Mouse (Mus musculus) ES-CJ7 (cell line): ENCODE results near the gene Ccz1.
"Not testable (repeated sequence)": the region's sequence is repeated elsewhere in the genome, so short reads cannot be mapped to it uniquely, and the experiment has no call there.

Experiments used
- DNase-seq: peaks from one replicate; pipeline ENCODE4 v3.0.0; 2011; ENCODE audit warnings: low read depth, low spot score

Ccz1 gene

DNA sequence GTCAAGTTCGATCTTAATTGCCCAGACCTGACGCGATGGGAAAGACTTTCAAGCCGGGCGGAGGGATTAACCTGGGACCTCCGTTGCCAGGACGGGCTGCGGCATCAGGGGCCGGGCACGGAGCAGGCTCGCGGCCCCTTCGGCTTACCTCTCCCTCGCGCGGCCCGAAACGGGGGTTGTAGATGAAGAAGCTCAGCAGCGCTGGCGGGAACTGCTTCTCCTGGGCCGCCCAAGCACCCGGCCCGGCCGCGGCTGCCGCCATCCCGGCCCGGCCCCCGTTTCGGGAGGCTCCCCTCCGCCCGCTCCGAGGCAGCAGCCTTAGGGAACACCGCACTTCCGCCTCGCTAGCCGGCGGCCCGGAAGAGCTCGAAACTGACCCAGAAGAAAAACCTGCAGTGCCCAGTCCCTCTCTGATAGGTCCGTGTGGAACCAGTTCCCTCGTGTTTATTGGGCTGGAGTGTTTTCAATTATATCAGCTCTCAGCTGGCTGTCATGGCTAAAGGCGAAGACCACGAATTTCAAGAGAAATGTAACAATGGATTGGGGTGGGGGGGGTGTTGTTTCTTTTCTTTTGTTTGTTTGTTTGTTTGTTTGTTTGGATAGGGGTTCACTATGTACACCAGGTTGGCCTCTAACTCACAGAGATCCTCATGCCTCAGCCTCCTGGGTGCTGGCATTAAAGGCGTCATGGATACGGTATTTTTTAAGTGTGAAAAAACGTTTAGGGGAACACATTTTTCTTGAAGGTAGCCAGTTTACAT, at the start of gene Ccz1:
Gene Ccz1 (minus strand): TSS at position 327 of the 761 bp plus-strand sequence.
- peak; percentile 92 for DNase-seq

DNA sequence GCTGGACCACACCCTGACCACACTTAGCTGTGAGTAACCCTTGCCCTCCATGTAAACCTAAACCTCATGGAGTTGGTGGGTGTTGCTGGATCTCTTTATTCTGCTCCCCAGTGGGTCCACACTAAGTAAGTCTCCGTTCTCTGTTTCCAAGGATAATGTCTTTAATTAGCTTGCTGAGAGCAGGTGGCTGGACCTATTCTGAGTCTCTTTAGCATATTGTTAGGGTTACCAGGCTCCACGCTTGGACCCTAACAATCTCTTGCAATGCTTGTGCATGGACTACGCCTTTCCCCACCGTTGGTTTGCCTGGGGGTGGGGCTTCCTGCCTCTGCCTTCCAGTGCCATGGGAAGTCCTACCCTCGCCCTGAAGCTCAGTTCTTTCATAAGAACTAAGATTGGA, 49.4 kb upstream of the Ccz1 start:
- no peak for DNase-seq

DNA sequence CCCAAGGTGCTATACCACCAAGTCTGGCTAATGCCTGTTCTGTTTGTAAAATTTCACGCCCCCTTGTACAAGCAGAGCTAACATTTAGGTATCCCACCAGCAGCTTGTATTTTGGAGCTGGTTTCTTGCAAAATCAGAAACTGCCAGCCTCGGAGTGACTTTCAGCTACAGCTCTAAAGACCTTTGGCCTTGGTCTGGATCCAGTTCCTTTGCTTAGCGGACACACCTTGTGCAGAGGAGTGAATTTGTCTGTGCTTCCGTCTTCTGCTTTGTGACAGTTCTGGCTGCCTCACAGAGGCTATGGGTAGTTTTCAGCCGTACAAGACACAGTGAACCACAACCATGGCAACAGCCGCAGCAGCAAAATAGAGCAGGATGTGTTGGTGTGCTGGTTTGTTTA, 39.7 kb upstream of the Ccz1 start:
- no peak for DNase-seq

DNA sequence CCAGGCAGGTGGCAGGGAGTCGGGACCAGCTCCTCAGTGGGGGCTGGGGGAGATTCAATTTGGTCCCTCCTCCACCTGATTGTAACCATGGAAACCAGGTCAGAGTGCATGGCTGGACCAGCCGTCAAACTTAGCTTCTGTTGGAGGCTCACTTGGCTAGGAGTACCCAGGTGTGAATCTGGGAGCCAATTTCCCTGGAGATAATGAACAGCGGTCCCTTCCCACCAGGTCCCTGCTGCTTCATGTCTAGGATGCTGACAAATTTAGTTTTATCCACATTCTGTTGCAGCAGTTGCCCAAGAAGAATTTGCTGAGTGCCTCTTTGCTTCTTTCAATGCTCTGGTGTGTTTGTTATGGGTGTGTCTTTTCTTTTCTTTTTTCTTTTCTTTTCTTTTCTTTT, 38.8 kb upstream of the Ccz1 start:
- no peak for DNase-seq

DNA sequence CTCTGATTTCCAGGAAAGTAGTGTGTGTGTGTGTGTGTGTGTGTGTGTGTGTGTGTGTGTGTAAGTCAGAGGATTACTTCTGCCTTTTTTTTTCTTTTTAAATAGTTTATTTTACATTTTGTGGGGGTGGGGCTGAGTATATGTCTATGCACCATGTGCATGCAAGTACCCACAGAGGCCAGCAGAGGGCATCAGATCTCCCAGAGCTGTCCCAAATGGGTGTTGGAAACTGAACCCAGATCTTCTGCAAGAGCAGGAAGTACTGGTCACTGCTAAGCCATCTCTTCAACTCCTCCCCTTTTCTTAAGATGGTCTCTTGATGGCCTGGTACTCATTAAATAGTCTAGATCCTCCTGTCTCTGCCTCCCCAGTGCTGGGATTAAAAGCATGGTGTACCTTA, 36.6 kb upstream of the Ccz1 start:
- DNase-seq = peak; percentile 61

DNA sequence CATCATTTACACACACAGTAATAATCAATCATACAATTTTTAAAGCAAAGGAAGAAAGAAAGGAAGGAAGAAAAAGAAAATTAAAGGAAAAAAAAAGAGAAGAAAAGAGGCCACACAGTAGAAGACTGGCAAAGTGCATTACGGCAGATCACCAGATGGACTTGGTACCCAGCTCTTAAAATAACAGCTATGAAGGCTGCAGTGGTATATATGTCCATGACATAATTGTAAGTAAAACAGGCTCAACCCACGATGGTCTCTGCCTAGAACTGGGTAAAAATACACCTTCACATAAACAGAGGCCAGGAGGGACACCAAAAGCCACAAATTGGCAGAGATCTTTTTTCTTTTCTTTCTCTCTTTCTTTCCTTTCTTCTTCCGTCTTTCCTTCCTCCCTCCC, 35.2 kb upstream of the Ccz1 start:
- no peak for DNase-seq

DNA sequence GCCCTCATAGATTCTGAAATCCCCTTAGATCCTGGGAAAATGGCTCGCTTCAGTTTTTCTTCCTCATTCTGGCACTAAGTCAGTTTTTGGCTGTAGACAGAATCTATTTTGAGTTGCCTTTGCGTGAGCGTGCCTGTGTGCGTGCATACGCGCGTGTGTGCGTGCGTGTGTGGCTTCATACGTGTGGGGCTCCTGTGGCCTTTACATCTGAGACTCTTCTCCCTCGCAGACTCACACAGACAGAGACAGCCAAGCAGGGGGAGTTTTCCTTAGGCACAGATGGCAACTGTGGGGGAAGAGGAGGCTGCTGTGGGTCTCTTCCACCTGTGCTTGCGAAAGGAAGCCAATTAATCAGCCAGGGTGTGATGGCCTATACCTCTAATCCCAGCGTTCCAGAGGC, 32.6 kb upstream of the Ccz1 start:
- DNase-seq = no peak

DNA sequence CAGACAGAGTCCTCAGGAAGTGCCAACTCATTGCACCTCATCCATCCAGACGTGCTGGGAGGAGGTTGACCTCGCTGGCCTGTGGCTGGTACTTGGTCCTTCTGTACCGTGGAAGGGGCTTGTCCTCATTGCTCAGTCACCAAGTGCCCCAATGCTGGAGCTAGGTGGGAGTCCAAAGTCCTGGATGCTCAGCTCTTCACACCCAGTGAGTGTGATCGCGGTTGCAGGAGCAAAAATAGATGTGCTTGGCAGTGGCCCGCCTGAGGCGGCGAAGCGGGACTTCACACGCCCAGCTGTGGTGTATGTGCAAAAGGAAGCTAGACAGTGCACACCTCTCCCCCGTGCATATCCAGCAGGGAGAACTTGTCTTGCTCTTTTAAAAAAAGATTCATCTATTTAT, 28.5 kb upstream of the Ccz1 start:
- no peak for DNase-seq

DNA sequence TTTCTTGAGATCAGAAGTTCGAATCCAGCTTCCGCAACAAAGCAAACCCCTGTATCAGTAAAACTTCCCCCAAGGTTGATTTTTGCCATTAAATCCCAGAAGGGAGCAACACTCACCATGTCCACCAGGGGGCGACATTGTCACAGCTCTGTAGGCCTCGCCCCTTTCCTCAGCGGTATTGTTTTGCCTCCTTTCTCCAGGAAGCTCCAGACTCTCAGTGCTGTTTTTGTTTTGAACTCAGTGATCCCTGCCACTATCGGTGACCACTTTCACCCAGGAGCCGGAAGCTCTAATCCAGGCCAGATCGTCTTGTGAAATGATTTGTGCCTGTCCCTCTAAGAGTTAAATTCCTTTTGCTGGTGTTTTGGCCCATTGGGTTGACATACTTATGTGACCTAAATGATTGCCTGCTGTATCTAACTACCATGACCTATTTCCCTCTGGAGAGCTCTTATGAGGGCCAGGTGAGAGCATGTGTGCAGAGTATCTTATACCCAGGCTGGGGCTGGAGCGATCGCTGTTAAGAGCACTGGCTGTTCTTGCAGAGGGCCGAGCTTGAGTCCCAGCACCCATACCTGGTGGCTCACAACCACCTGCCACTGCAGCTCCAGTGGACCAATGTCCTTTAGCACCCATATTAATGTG, 26.2 kb upstream of the Ccz1 start:
- peak; percentile 83 for DNase-seq

DNA sequence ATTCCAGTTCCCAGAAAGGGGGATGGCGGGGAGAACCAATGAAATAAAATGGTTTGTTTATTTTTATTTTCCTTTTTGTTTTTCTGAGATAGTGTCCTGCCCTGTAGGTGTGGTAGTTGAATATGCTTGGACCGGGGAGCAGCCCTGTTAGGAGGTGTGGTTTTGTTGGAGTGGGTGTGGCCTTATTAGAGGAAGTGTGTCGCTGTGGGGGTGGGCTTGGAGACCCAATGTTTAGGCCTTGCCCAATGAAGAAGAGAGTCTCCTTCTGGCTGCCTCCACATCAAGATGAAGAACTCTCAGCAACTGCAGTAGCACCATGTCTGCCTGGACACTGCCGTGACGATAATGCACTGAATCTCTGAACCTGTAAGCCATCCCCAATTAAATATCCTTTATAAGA, 25.2 kb upstream of the Ccz1 start:
- DNase-seq = peak; percentile 37

DNA sequence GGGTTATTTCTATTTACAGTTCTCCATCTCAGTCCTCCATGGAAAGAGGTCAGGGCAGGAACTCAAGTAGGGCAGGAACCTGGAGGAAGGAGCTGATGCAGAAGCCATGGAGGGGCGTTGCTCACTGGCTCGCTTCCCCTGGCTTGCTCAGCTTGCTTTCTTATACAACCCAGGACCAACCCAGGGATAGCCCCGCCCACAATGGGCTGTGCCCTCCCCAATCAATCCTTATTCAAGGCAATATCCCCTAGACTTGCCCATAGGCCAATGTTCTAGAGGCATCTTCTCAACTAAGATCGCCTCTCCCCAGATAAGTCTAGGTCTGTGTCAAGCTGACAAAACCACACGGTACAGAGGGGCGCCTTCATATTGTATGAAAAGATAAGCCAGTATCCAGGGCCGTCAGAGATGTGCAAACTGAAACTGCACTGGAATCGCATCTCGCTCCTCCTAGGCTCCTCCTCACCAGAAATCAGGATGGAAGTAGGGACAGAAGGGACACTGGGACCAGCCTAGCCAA, 24.5 kb upstream of the Ccz1 start:
- peak; percentile 49 for DNase-seq

DNA sequence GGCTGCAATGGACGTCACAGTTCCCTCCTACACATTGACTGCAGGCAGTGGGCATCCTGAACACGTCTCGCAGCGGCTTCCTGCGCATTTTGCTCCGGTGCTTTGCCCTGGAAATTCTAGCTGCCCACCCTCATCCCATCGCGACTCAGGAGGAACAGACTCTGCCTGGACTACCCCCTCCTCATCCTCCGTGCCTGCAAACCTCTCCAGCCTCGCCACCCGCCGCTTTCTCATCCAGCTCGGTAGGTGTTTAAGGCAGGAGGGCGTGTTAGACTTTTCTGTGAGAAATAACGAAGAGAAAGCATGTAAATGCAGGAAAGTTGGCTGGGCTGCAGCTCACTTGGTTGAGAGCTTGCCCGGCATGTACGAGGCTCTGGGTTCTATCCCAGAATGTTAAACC, 22.3 kb upstream of the Ccz1 start:
- no peak for DNase-seq

DNA sequence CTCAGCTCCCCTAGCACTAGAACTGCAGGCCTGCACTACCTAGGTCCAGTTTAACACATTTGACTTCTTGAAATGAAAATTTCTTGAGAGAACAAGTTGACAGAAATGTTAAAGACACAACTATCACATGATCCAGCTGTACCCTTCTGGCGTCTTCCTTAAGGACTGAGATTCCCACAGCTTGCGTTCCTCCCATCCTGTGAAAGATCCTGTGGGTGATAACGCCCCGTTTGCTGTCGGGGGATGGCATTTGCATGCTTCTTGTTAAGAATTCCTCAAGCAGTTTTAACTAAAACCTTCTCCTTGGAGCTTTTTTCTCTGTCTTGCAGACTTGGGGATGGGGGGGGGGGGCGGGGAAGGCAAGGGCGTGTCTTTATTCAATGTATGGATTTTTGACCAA, 19.9 kb upstream of the Ccz1 start:
- DNase-seq = peak; percentile 43

DNA sequence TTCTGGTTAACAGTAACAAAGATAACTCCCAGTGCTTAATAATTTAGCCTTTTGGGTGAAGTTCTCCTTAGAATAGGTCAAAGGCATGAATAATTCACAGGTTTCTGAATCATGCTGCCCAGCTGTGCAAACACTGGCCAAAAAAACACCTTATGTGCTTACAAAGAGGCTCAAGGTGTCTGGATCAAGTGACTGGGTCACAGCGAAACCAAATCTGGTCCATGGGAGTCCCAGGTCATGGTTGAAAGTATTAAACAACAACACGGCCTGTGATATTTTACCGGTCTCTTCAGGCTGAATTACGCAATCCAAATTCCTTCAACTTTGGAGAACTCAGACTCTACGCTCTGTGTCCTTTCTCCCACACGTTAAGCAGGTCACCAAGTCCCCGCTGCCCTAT, 17.8 kb upstream of the Ccz1 start:
- no peak for DNase-seq

DNA sequence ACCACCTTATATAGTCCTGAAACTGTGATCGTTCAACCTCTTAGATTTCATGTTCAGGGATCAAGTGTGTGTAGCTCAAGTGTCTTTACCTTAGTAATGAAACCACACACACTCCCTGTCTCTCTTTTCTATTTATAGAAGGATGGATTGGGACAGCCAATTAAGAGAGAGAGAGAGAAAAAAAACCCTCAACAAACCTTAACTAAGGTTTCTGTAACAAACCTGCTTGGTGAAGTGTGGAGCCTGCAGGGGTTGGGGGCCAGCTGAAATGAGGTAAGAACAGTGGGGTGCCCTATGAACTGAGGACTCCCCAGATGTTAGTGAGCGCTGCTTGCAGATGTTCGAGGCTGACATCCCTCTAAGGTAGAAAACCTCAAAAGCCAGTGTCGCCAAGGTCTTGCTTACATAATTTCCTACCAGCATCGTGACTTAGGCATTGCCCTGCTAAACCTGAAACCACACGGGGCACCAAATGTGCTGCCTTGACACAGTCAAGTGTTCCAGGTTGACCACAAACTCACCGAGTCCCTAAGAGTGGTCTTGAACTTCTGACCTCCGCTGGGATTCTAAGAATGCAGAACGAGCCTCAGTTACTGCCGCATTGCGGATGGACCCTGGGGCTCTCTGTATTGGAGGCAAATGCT, 12.1 kb upstream of the Ccz1 start, which contains the start of gene Ocm:
Gene Ocm (minus strand): TSS at position 51 of the 644 bp plus-strand sequence.
- DNase-seq = no peak

DNA sequence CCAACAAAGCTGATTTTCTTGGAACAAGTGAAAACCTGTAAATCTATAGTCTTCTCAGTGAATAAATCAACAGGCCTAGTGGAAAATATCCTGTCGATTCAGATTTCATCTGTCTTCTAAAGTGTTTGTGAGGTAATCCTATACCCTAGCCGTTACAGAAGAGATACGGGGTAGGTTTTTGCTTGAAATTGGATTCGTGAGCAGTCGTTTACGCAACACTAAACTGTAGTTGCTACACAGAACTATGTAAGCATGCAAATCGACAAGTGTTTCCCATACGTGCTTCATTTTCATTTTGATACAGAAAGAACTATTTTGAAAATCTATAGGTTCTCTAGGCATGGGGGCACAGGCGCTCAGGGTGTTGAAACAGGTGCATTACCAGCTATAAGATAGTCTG, 1.2 kb upstream of the Ccz1 start:
- no peak for DNase-seq

DNA sequence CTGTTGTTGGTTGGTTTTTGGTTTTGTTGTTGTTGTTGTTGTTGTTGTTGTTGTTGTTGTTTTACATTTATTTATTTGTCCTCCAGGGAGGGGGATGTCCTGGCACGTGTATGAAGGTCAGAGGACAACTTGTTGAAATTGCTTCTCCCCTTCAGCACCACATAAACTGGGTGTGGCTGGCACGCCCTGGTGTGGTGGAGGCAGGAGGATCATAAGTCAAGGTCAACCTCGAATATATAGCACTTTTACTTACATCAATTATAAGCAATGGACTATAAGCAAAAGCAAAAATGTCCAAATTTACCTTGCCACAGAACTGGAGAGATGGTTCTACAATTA, 604 bp upstream of the Ccz1 start:
- DNase-seq = no peak

DNA sequence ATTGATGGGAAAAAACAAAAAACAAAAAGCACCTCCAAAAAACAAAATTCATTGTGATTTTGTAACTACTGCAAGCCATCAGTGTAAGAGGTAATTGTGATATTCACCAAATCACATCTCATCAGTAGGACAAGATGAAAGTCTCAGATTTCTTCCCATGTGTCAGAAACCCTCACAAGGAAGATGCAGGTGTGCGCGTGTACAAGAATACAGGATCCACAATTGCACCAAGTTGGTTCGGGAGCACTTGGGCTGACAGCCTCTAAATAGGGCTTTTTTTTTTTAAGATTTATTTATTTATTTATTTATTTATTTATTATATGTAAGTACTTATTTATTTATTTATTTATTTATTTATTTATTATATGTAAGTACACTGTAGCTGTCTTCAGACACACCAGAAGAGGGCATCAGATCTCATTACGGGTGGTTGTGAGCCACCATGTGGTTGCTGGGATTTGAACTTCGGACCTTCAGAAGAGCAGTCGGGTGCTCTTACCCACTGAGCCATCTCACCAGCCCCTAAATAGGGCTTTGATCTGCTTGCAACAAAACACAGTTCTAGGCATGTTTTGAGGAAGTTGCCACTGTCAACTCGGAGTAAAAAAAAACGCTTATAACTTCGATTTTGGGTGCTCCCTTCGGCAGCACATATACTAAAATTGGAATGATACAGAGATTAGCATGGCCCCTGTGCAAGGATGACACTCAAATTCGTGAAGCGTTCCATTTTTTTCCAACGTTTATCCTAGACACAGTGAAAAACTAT, 1.1 kb downstream of the Ccz1 start:
- DNase-seq = not testable (repeated sequence)

DNA sequence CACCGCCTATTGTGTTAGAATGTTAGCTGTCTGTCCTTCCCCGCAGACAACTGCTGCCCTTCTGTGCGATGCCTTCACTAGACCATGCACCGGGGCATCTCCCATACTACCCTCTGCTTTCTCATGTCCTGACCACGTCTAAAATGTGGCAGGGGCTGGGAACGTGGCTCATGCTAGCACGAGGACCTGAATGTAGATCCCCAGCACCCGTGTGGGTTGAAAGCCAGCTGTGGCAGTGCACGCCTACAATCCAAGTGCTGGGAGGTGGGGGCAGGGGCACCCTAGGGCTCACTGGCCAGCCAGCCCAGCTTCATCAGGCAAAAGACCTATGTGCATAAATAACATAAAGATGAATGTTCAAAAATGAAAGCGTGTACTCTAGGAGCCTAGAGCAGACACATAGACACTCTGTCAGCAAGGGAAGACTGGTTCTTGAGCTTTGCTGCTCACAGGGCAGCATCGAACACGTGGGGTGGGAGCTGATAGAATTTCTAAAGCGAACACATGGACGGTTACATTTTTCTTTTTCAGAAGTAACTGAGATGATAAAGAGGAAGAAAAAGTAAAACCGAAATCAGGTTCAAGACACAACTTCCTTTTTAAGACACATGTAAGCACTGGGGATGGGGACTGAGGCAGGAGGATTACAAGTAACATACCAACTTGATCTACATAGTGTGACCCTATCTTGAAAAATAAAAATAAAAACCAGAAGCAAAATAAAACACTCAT, 12.1 kb downstream of the Ccz1 start:
- no peak for DNase-seq

DNA sequence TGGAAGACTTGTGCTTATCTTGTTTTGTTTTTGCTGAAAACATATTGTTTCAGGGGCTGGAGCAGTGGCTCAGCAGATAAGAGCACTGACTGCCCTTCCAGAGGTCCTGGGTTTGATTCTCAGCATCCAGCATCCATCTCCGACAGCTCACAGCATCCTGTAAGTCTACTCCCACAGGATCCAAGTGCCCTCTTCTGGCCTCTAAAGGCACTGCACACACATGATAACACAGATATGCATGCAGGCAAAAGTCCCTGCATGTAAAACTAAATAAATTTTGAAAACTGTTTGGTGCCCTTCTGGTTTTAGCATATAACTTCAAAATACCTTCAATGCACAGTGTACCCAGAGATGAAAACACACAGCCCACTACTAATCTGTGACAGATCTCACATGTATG, 15.3 kb downstream of the Ccz1 start:
- peak; percentile 43 for DNase-seq

DNA sequence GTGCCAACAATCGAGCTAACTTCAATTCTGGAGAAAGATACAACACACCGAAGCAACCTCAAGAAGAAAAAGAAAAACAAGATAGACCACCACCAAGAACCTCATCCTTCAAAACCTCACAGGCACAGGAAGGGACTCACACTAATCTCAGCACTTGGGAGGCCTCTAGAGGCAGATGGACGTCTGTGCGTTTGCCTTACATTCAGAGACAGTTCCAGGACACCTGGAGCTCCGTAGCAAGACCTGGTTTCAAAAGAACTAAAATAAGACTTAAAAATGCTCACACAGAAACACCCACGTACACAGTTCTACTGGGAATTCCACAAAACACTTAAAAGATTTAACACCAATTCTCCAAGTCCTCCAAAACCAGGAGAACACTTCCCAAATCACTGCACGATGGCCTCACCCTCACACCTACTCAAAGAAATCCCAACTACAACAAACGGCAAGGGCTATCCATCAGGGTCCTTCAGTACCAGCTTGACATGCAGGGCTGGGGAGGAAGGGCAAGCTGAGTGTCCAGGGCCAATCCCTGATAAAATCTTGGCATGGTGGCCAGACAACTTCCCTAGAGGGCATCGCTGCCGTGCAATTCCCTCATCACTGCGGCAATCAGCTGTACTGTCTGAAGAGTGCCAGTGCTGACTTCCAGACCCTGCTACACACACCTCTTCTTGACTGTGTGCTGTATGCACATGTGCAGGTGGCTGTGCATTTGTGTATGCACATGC, 19.9 kb downstream of the Ccz1 start:
- DNase-seq = peak; percentile 29
